Comparison of ENCODE assay signal across 17 mouse cellular contexts in genomic region chr8:92579446-92579845, GRCm38 (mm10).
DNase-seq lines count a peak whose midpoint lies in the region; ATAC-seq and TF ChIP-seq lines count a peak whose summit lies in the region.
"Had no signal": no experiment of that assay in that cellular context is flagged by ENCODE, and none has a peak within 500 bp of the region (broad histone marks: within the 10 kb centered on the region; RNA-seq: fewer than 3 reads in every experiment).

No protein-coding gene starts in this region.

- H3K27ac ChIP-seq in liver, adult 2 months (replicated peaks; ENCODE audit: insufficient read depth, low read depth, low read length), result no peak overlapping the region
- no peak overlapping the region for H3K27ac ChIP-seq in forebrain, embryonic 14.5 days (ENCODE audit: low read depth, low read length)
- H3K27ac ChIP-seq in limb, embryonic 10.5 days, result no peak overlapping the region
- H3K27ac ChIP-seq: embryonic facial prominence, embryonic 12.5 days; intestine, embryonic 15.5 days; left cerebral cortex, adult 2 months; lung, embryonic 15.5 days; midbrain, embryonic 13.5 days had no signal

- DNase-seq in cerebellum, postnatal 10 days, result peak; percentile 10 to 14
- no peak for DNase-seq in cerebellum, postnatal 36 days
- DNase-seq in liver, adult 2 months (ENCODE audit: extremely low read depth, low read depth, low spot score), result peak; percentile 9
- no peak for DNase-seq in liver
- DNase-seq in Patski (ENCODE audit: low read depth, low spot score), result no peak
- DNase-seq in lung, postnatal 14 days, result peak; percentile 4
- DNase-seq in forebrain, embryonic 14.5 days (ENCODE audit: low spot score), result no peak
- no peak for DNase-seq in limb, embryonic 10.5 days (ENCODE audit: low spot score)
- DNase-seq: adrenal gland, postnatal 36 days; cerebellum, adult 9-11 months; kidney, postnatal 25 days had no signal

- no peaks in the 10 kb centered on the region for H3K9me3 ChIP-seq in forebrain, embryonic 14.5 days (replicated peaks; ENCODE audit: control insufficient read depth, low read length)
- H3K9me3 ChIP-seq in limb, embryonic 10.5 days (replicated peaks), result no peaks in the 10 kb centered on the region
- H3K9me3 ChIP-seq: embryonic facial prominence, embryonic 12.5 days; heart, embryonic 12.5 days; intestine, embryonic 15.5 days; lung, embryonic 15.5 days; midbrain, embryonic 13.5 days had no signal

- H3K9ac ChIP-seq in liver, adult 2 months (ENCODE audit: low read depth, low read length), result no peak overlapping the region
- no peak overlapping the region for H3K9ac ChIP-seq in forebrain, embryonic 14.5 days (ENCODE audit: low read length)
- H3K9ac ChIP-seq: embryonic facial prominence, embryonic 12.5 days; heart, embryonic 12.5 days; intestine, embryonic 15.5 days; lung, embryonic 15.5 days; midbrain, embryonic 13.5 days had no signal

- no peaks in the 10 kb centered on the region for H3K4me1 ChIP-seq in liver, adult 2 months (ENCODE audit: control insufficient read depth, insufficient read depth, low read length)
- H3K4me1 ChIP-seq in forebrain, embryonic 14.5 days (ENCODE audit: control insufficient read depth, insufficient read depth, low read length), result no peaks in the 10 kb centered on the region
- no peaks in the 10 kb centered on the region for H3K4me1 ChIP-seq in limb, embryonic 10.5 days
- H3K4me1 ChIP-seq: embryonic facial prominence, embryonic 12.5 days; heart, embryonic 12.5 days; intestine, embryonic 15.5 days; midbrain, embryonic 13.5 days had no signal

- POLR2A ChIA-PET in Patski (lab: Charles Lee), result no interaction called here

- no peak for ATAC-seq in Patski
- ATAC-seq in forebrain, embryonic 14.5 days, result no peak
- ATAC-seq: intestine, embryonic 15.5 days; midbrain, embryonic 13.5 days had no signal

- WGBS in liver, adult 2 months, result 55% methylated on average over 2 of the region's 2 CpGs
- WGBS in forebrain, embryonic 14.5 days, result 75% methylated on average over 2 of the region's 2 CpGs
- WGBS in limb, embryonic 10.5 days, result 68% methylated on average over 2 of the region's 2 CpGs

- no peaks in the 10 kb centered on the region for H3K36me3 ChIP-seq in liver, adult 2 months (ENCODE audit: control insufficient read depth, insufficient read depth, low read length)
- H3K36me3 ChIP-seq in forebrain, embryonic 14.5 days (ENCODE audit: control insufficient read depth, insufficient read depth, low read length), result no peaks in the 10 kb centered on the region
- H3K36me3 ChIP-seq in limb, embryonic 10.5 days, result no peaks in the 10 kb centered on the region
- H3K36me3 ChIP-seq: embryonic facial prominence, embryonic 12.5 days; heart, embryonic 12.5 days; intestine, embryonic 15.5 days; lung, embryonic 15.5 days; midbrain, embryonic 13.5 days had no signal

- no peaks in the 10 kb centered on the region for H3K79me2 ChIP-seq in liver, adult 2 months (ENCODE audit: control insufficient read depth, insufficient read depth, low read length)

- TF ChIP-seq CTCF in liver, adult 2 months (IDR thresholded peaks at IDR 0.05; ENCODE audit: low read depth, low read length), result no peak
- TF ChIP-seq CTCF in Patski (IDR thresholded peaks at IDR 0.05), result peak; percentile 28

- H3K4me3 ChIP-seq in liver, adult 2 months (ENCODE audit: insufficient read depth, low read depth, low read length), result no peak overlapping the region
- H3K4me3 ChIP-seq in forebrain, embryonic 14.5 days (ENCODE audit: low read depth, low read length), result no peak overlapping the region
- H3K4me3 ChIP-seq in limb, embryonic 10.5 days, result no peak overlapping the region
- H3K4me3 ChIP-seq: embryonic facial prominence, embryonic 12.5 days; heart, embryonic 12.5 days; intestine, embryonic 15.5 days; left cerebral cortex, adult 2 months; lung, embryonic 15.5 days; midbrain, embryonic 13.5 days had no signal

- no peak for TF ChIP-seq POLR2A in liver, adult 2 months (IDR thresholded peaks at IDR 0.05; ENCODE audit: extremely low read depth, insufficient read depth, low read length)

- CTCF ChIA-PET in Patski (lab: Charles Lee), result no interaction called here

- H3K27me3 ChIP-seq in liver, adult 2 months (ENCODE audit: control insufficient read depth, insufficient read depth, low read length), result no peaks in the 10 kb centered on the region
- peaks cover 10% of the 10 kb centered on the region for H3K27me3 ChIP-seq in Patski
- no peaks in the 10 kb centered on the region for H3K27me3 ChIP-seq in forebrain, embryonic 14.5 days (replicated peaks; ENCODE audit: control insufficient read depth, insufficient read depth, low read length)
- H3K27me3 ChIP-seq in limb, embryonic 10.5 days (ENCODE audit: low read depth, poor library complexity, severe bottlenecking), result no peaks in the 10 kb centered on the region
- H3K27me3 ChIP-seq: embryonic facial prominence, embryonic 12.5 days; heart, embryonic 12.5 days; intestine, embryonic 15.5 days; lung, embryonic 15.5 days; midbrain, embryonic 13.5 days had no signal

- in situ Hi-C loops in Patski (cut with MboI; ENCODE audit: low pct_unique_long_range_greater_than_20kb), result no loop called here

- no peak overlapping the region for H3K4me2 ChIP-seq in forebrain, embryonic 14.5 days (ENCODE audit: low read length)
- H3K4me2 ChIP-seq: embryonic facial prominence, embryonic 12.5 days; heart, embryonic 12.5 days; intestine, embryonic 15.5 days; lung, embryonic 15.5 days; midbrain, embryonic 13.5 days had no signal

Comparison
In these comparisons a context has a peak if more than half of its experiments do, and no peak if none do; other contexts are left out.
1. DNase-seq: peak in cerebellum, postnatal 10 days (2 of 2), liver, adult 2 months (single experiment) and lung, postnatal 14 days (single experiment); none in cerebellum, postnatal 36 days (0 of 2), liver (single experiment), Patski (single experiment), forebrain, embryonic 14.5 days (single experiment) and limb, embryonic 10.5 days (single experiment).